Mouse (Mus musculus): ENCODE data around the gene Ffar3. TPM values are rescaled to one million over a fixed set of nuclear protein-coding genes. Genes with fewer than 3 reads are reported as not detected.
A peak's percentile ranks its signal among the peaks of the same experiment; 100 is the strongest.

Gene Ffar3
- polyA plus RNA-seq (2012; rRNA removed) (not detected in 2 replicates), polyA plus RNA-seq (2014; fragmentation: Nextera tagmentation; extraction: Ambion mirVana) (not detected in 2 replicates)

- H3K27me3 ChIP-seq (ENCODE audit: control insufficient read depth, insufficient read depth, low read length) = no peaks in the 10 kb centered on the region
- ATAC-seq (ENCODE audit: insufficient read depth) = no peak
- WGBS (ENCODE audit: insufficient replicate concordance) = 56% methylated on average over 6 of the region's 6 CpGs
- no peak within 1 kb of the TSS for H3K4me3 ChIP-seq (ENCODE audit: insufficient read depth in 1 of 2, low read depth in 2 of 2, low read length in 2 of 2)
- no peak for DNase-seq (ENCODE audit: low read depth in 3 of 3, low spot score in 3 of 3)
- H3K4me2 ChIP-seq (ENCODE audit: low read depth) = no peak within 1 kb of the TSS
- no peak within 1 kb of the TSS for H3K9ac ChIP-seq (replicated peaks)
- no peaks in the 10 kb centered on the region for H3K9me3 ChIP-seq (ENCODE audit: control insufficient read depth, low read length)
- peaks cover 0 to 6% of the 10 kb centered on the region in 2 experiments; a peak in 1 of 4 replicates for H3K4me1 ChIP-seq (replicated peaks; ENCODE audit: control insufficient read depth in 2 of 2, insufficient read depth in 2 of 2, low read length in 1 of 2)
- no peak for TF ChIP-seq EP300 (IDR thresholded peaks at IDR 0.05; ENCODE audit: low read depth)
- no peak for TF ChIP-seq CTCF (IDR thresholded peaks at IDR 0.05; ENCODE audit: low read depth)
- H3K36me3 ChIP-seq (replicated peaks; ENCODE audit: control insufficient read depth, insufficient read depth, low read depth) = no peaks in the 10 kb centered on the region
- H3K27ac ChIP-seq = no peak within 1 kb of the TSS
Observed at GRCm38 (mm10) chr7:30856078-30856477, at the start of gene Ffar3. Gene Ffar3 (minus strand): TSS chr7:30856178.

GRCm38 (mm10) chr7:30904042-30904441, 48.1 kb upstream of the Ffar3 start:
- no peak for TF ChIP-seq EP300 (IDR thresholded peaks at IDR 0.05; ENCODE audit: low read depth)
- TF ChIP-seq CTCF (IDR thresholded peaks at IDR 0.05; ENCODE audit: low read depth) = peak; percentile 58
- Histone ChIP-seq H3K4me2 (ENCODE audit: low read depth) (no peak overlapping the region), H3K27ac (no peak overlapping the region), H3K4me1 (replicated peaks; ENCODE audit: control insufficient read depth in 2 of 2, insufficient read depth in 2 of 2, low read length in 1 of 2) (no peaks in the 10 kb centered on the region), H3K9ac (replicated peaks) (no peak overlapping the region), H3K27me3 (ENCODE audit: control insufficient read depth, insufficient read depth, low read length) (no peaks in the 10 kb centered on the region), H3K36me3 (replicated peaks; ENCODE audit: control insufficient read depth, insufficient read depth, low read depth) (no peaks in the 10 kb centered on the region), H3K4me3 (ENCODE audit: insufficient read depth in 1 of 2, low read depth in 2 of 2, low read length in 2 of 2) (no peak overlapping the region), H3K9me3 (ENCODE audit: control insufficient read depth, low read length) (no peaks in the 10 kb centered on the region)
- no peak for DNase-seq (ENCODE audit: low read depth in 3 of 3, low spot score in 3 of 3)
- WGBS (ENCODE audit: insufficient replicate concordance) = 30% methylated on average over 4 of the region's 4 CpGs
- ATAC-seq (ENCODE audit: insufficient read depth) = no peak

- DNase-seq (ENCODE audit: low read depth in 3 of 3, low spot score in 3 of 3) = no peak
- H3K27me3 ChIP-seq (ENCODE audit: control insufficient read depth, insufficient read depth, low read length) = no peaks in the 10 kb centered on the region
- ATAC-seq (ENCODE audit: insufficient read depth) = no peak
- H3K4me2 ChIP-seq (ENCODE audit: low read depth) = no peak overlapping the region
- no peak overlapping the region for H3K4me3 ChIP-seq (ENCODE audit: insufficient read depth in 1 of 2, low read depth in 2 of 2, low read length in 2 of 2)
- WGBS (ENCODE audit: insufficient replicate concordance) = 51% methylated on average over 3 of the region's 3 CpGs
- H3K27ac ChIP-seq = no peak overlapping the region
- no peaks in the 10 kb centered on the region for H3K36me3 ChIP-seq (replicated peaks; ENCODE audit: control insufficient read depth, insufficient read depth, low read depth)
- H3K9me3 ChIP-seq (ENCODE audit: control insufficient read depth, low read length) = no peaks in the 10 kb centered on the region
- TF ChIP-seq CTCF (IDR thresholded peaks at IDR 0.05; ENCODE audit: low read depth) = no peak
- TF ChIP-seq EP300 (IDR thresholded peaks at IDR 0.05; ENCODE audit: low read depth) = no peak
- H3K9ac ChIP-seq (replicated peaks) = no peak overlapping the region
- 0 out of 4 replicates have a peak, but pooled peaks cover 0 to 2% of the 10 kb centered on the region in 2 experiments for H3K4me1 ChIP-seq (replicated peaks; ENCODE audit: control insufficient read depth in 2 of 2, insufficient read depth in 2 of 2, low read length in 1 of 2)
Observed at GRCm38 (mm10) chr7:30895217-30895616, 39.2 kb upstream of the Ffar3 start.

GRCm38 (mm10) chr7:30892515-30892914, 36.5 kb upstream of the Ffar3 start:
- Histone ChIP-seq H3K36me3 (replicated peaks; ENCODE audit: control insufficient read depth, insufficient read depth, low read depth) (no peaks in the 10 kb centered on the region), H3K27ac (no peak overlapping the region), H3K4me3 (ENCODE audit: insufficient read depth in 1 of 2, low read depth in 2 of 2, low read length in 2 of 2) (no peak overlapping the region), H3K9ac (replicated peaks) (no peak overlapping the region), H3K4me2 (ENCODE audit: low read depth) (no peak overlapping the region), H3K4me1 (replicated peaks; ENCODE audit: control insufficient read depth in 2 of 2, insufficient read depth in 2 of 2, low read length in 1 of 2) (0 out of 4 replicates have a peak, but pooled peaks cover 0 to 2% of the 10 kb centered on the region in 2 experiments), H3K9me3 (ENCODE audit: control insufficient read depth, low read length) (no peaks in the 10 kb centered on the region), H3K27me3 (ENCODE audit: control insufficient read depth, insufficient read depth, low read length) (no peaks in the 10 kb centered on the region)
- WGBS (ENCODE audit: insufficient replicate concordance) = 44% methylated on average over 3 of the region's 3 CpGs
- ATAC-seq (ENCODE audit: insufficient read depth) (no peak), DNase-seq (ENCODE audit: low read depth in 3 of 3, low spot score in 3 of 3) (no peak)
- TF ChIP-seq EP300 (IDR thresholded peaks at IDR 0.05; ENCODE audit: low read depth) (no peak), CTCF (IDR thresholded peaks at IDR 0.05; ENCODE audit: low read depth) (no peak)

- H3K36me3 ChIP-seq (replicated peaks; ENCODE audit: control insufficient read depth, insufficient read depth, low read depth) = no peaks in the 10 kb centered on the region
- H3K4me1 ChIP-seq (replicated peaks; ENCODE audit: control insufficient read depth in 2 of 2, insufficient read depth in 2 of 2, low read length in 1 of 2) = 0 out of 4 replicates have a peak, but pooled peaks cover 0 to 2% of the 10 kb centered on the region in 2 experiments
- H3K4me3 ChIP-seq (ENCODE audit: insufficient read depth in 1 of 2, low read depth in 2 of 2, low read length in 2 of 2) = no peak overlapping the region
- no peak overlapping the region for H3K27ac ChIP-seq
- H3K4me2 ChIP-seq (ENCODE audit: low read depth) = no peak overlapping the region
- DNase-seq (ENCODE audit: low read depth in 3 of 3, low spot score in 3 of 3) (no peak), ATAC-seq (ENCODE audit: insufficient read depth) (no peak)
- H3K27me3 ChIP-seq (ENCODE audit: control insufficient read depth, insufficient read depth, low read length) = no peaks in the 10 kb centered on the region
- no peak for TF ChIP-seq CTCF (IDR thresholded peaks at IDR 0.05; ENCODE audit: low read depth)
- TF ChIP-seq EP300 (IDR thresholded peaks at IDR 0.05; ENCODE audit: low read depth) = no peak
- H3K9me3 ChIP-seq (ENCODE audit: control insufficient read depth, low read length) = no peaks in the 10 kb centered on the region
- 68% methylated on average over 9 of the region's 9 CpGs for WGBS (ENCODE audit: insufficient replicate concordance)
- H3K9ac ChIP-seq (replicated peaks) = no peak overlapping the region
Observed at GRCm38 (mm10) chr7:30891746-30892145, 35.8 kb upstream of the Ffar3 start.

Data from liver, embryonic 14.5 days (tissue).